Mouse (Mus musculus): ENCODE measurements at regions not wholly inside any gene's neighbourhood (a gene's known extent, or its start where the extent isn't known, plus 50 kb on each side); places are given as distances from the start of the nearest gene placed in this dataset.

DNA sequence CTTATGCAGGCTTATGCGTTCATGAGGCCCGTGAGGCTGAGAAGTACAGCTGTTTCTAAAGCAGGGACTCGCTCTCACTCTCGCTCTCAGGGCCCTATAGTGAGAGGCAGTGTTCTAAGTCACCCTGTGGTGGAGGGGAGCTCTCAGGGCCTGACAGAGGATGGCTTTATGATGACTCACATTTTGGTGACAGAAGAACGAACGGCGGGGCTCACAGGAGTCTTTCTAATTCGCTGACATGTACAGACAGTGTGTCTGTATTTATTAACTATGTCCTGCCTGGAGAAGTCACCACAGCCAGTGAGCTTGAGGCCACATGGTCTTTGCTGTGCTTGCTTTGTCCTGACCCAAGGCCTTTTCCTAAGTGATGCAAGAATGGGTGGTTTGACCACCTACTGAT lies 118.6 kb upstream of the Pkdcc start:
- no peak for DNase-seq

DNA sequence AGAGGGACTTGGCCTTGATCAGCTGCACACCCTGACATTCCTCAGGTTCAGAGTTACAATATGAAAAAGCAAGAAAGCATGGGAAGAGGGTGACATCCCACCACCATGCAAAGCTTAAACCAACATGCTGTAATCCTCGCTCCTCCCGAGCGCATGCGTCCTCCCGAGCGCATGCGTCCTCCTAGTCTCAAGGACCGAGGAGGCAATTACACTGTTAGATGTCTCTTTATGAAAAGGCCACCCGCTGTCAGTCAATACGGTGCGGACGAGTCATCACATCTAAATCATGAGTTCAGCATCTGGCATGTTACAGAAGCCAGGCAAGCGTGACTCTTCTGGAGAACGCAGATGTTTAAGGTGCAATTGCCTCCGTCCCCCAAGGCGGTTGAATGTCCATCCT lies 117.1 kb upstream of the Pkdcc start:
- no peak for DNase-seq

DNA sequence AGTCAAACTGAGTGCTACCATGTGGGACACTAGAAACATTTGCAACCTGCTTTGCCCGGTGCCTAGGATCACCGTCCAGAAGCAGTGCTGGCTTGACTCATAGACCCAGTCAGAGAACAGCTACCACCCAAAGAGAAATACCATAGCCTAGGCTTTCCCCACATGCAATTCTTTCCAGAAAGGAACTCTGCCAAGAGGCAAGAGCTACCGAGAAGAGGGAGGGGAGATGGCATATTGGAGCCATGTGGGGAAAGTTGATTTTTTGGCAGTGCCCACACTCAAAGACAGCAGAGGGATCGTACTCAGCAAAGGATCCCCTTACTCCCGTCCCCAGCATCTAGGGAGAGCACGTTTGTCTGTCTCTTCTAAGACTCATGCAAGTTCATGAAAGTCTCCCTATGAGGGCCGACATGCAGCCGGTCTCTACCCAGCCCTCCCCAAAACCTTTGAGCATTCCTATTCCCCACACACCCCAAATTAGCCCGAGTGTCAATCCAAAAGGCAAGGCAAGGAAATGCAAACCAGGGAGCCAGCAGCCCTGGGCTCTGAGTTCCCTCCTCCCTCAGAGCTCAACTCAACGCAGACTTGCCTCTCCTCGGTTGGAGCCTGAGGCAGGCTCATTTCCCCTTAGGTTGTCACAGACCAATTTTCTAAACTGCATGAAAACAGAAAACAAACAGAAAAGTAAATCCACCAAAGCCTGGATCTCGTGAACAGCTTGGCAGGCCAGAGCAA lies 116.2 kb upstream of the Pkdcc start:
- DNase-seq = no peak

DNA sequence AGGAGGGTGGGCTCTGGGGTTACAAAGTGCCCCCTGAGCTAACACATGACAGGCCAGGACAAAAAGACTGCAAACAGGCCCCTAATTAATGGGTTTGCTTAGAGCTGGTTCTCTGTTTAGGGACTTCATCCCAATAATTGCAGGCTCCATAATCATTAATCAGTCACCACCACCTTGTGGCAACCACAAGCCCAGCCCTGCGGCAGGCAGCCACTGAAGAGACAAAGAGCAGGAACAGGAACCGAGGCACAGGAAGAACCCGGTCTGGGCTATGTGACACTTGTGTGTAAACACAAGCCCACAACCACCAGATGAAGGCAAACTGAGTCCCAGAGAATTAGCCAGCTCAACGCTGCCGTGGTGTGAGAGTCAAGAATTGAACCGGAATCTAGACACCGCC lies 114.1 kb upstream of the Pkdcc start:
- DNase-seq = no peak

DNA sequence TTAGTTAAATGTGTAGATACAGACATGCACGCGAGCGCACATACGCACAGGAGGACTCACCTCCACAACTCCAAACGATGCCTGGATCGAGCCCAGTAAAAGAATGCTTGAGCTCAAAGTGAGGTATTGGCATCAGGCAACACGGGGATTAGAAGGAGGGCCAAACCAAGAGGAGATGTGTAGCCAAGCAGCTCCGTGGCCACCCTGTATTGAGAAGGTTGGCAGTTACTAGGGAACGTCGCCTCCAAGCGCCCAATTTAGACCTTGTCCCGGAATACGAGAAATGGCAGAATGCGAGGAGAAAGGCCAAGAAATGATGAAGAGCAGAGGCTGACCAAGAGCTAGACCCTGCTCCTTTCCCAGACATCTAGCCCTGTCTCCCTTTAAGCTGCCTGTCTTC lies 113.3 kb upstream of the Pkdcc start:
- DNase-seq = no peak

DNA sequence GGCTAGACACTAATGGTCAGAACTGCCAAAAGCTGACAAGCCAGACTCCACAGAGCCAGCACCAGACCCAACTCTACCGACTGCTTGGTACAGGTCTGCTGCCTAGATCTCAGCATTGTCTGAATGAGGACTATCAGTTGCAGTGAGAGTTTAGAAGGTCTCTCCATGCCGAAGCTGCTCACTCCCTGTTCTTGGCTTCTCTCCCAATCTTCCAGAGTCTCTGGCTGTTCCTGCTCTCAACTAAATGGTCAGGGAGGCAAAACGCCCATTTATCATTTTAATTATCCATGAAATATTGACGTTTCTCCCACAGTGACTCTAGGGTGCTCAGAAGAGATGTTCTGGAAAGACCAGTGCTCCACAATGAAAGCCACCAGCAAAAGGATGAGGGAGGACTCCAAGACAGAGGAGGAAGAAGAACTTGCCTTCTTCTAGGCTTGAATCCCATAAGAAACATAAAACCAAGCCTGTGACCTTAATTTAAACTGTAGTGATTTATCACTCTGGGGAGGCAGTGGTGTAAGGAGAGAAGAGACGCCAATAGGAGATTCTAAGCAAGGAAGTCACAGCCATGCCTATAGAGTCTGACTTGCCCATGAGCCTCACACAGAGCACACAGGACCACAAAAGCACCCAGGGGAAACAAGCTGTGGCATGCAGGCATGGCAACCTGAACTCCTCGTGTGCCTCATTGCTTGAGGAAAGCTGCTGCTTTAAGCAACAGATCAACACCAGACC lies 112.2 kb upstream of the Pkdcc start:
- DNase-seq = no peak

DNA sequence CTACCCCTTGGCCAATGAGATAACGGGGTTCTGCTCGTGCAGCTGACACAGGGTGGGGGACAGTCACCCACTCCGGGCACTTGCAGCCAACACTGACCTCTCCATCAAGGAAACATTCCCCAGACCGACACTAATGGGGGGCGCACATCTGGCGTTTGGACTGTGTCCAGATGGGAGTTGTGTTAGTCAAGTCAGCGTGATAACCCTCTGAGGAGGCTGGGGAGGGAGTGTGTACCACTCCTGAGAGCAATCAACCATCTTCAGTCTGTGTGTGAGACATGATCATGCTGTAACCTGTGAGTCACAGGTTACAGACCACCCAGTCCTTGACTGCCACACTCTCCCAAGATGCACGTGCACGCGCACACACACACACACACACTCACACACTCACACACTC lies 106.9 kb upstream of the Pkdcc start:
- no peak for DNase-seq

DNA sequence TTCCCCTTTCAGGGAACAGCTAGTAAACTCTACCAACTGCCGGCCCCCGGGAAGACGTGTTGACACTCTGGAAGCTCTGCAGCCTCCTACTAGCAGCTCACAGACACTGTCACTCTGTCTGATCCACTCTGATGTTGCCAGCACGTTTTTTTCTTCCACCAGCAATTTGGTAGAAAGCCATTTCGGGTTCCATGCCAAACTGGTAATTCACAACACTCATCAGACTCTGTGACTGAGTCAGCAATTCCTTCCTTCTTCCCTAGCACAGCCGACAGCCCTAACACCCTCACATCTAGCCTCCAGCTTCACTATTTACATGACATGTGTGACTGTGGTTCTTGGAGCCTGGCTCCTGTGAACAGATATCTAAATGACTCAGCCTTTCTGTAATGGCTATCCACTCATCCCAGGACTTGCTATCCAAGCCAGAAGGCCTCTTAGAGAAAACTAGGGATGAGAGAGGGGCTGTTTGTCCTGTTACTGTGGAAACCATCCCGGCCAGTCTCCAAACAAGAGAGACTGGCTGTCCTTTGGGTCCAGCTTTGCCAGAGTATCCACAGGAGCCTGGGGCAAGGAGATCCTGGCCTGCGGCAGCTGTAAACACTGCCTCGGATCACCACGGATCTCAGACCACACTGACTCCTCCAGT lies 105.2 kb upstream of the Pkdcc start:
- no peak for DNase-seq

DNA sequence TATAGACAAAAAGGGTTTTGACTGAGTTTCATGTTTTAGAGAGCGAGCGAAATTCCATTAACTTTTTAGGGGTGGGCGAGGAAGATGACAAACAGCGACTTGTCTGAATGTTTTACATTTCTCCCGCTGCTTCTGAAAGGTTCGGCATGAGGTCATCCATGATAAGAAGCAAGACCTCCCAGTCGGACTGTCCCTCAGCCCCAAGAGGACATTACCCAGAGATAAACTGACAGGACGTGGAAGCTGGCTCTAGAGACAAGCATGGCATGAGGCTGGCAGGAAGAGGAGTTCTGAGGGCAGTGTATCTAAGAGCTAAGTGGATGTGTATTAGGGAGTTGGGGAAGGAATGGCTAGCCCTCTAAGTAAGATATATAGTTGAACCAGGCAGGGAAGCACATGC lies 104.5 kb upstream of the Pkdcc start:
- DNase-seq = no peak

DNA sequence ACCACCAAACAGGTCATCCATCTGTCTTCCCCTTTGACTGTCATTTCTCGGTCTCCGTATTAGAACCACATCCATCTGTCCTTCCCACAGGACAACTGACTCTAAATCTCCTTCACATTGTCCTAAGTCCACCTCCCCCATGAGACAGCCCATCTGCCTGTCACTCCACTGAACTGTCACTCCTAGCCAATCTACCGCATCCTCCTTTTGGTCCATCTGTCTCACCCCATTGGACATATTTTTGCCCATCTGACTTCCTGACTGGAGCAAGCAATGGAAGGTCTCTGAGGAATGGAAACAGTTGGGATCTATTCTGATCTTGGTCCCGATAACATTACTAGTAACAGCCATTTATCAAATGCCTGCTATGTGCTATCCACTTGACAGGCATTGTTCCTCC lies 99.9 kb upstream of the Pkdcc start:
- DNase-seq = no peak

DNA sequence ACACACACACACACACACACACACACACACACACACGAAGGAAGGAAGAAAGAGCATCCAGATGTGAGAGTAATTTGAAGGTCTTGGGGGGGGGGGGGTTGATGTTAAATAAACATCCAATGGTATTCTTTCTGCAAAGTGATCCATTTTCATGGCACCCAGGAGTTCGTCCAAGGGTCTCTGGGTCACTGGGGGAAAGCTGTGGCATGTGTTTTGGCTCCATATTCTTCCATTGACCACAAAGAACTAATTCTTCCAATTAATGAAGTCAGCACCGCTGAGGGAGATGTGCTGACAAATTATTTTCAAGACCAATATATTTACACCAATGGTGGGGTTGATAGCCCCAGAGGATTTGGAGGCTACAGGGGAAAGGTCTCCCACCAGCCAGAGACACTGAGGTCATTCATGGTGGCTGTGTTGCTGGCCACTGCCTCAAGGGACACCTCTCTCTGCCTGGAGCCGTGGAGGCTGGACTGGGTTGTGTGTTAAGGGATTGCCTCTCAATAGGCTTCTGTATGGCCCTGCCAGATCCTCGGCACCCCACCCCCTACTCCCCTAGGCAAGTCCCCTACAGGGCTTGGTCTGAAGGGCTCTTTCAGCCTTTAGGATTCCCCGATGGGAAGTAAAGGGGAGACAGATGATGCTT lies 99.1 kb upstream of the Pkdcc start:
- no peak for DNase-seq

DNA sequence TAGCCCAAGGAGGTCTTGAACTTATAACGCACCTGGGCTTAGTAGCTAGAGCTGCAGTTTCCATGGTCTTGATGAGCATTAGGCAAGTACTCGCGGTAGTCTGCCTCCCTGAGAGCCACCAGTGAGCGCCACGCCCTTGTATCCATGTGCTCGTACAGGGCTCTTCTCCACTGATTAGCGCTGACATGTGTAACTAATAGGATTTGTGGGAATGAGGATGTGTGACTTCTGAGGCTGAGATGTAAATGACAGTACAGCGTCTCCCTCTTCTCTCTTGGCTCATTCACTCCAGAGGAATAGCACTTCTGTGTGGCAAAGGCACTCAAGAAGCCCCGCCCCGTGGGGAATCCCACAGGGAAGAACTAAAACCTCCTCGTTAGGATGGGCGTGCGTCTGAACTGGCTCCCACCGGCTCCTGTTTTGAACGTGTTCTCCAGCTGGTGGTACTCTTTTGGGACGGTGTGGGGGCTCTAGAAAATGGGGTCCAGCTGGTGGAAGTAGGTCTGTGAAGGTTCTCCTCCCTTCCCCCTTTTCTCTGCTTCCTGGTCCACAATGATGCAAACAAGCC lies 94.3 kb upstream of the Pkdcc start:
- no peak for DNase-seq

DNA sequence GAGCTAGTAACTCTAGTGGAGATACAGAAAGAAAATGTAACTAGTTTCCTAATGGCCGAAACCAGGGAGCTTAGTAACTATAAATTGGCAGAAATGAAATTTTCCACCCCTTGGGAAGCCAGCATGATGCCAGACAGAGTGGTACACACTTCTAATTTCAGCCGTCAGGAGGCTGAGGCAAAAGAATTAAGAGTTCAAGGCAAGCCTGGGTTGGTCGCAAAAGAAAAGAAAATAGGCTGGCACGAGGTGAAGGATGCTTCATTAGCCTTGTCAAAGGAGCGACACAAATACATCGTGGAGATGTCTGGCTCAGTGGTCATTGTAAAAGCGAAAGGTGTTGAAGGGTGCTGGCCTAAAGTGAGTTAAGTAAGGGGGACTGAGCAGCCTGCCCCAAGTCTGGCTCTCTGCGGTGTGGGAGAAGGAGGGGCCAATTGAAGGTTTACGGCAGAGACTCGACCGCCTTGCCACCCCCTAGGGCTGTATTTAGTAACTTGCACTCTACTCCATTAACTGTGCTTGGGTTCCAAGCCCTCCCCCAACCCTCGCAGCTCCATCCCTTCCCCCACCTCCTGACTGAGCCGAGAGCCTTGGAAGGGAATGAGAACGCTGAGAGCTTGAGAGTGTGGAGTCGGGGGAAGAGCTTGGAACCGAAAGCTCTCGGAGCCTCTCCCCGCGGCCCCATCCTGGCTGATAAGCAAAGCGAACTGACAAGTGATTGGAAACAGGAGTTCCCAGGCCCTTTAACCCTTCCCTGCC lies 92.4 kb upstream of the Pkdcc start:
- DNase-seq = peak; percentile 41

DNA sequence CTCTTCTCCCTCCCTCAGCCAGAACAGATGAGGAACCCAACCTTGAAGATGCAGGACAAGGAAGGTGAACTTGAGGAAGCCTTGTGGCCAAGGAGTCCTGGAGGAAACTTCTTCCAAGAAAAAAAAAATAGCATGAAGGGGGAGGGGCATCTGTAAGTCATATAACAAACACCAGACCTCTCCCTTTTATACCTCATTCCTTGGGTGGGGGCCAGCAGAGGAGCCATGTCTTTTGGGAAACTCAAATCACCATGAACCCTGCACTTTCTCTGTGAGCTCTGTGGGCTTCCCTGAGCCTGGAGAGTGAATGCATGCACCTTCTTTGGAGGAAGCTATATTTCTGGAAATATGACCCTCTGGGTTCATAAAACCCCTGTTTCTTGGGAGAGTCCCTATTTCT lies 90.0 kb upstream of the Pkdcc start:
- no peak for DNase-seq

DNA sequence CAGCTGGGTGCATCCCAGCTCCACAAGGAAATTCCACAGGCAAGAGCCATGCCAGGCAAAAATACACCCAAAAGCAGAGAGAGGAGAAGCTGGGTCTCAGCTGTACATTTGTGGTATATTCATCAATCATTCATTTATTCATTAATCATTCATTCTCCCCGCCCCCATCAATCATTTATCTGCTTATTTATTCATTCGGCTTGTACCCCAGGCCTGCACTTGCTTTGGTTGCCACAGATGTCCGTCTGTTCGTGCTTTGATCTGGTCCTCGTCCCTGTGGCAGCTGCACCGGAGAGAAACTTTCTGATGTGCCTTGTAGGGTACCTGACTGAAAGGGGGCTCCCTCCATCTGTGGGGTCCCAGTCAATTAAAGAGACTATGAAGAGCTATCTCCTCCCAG lies 87.2 kb upstream of the Pkdcc start:
- no peak for DNase-seq

DNA sequence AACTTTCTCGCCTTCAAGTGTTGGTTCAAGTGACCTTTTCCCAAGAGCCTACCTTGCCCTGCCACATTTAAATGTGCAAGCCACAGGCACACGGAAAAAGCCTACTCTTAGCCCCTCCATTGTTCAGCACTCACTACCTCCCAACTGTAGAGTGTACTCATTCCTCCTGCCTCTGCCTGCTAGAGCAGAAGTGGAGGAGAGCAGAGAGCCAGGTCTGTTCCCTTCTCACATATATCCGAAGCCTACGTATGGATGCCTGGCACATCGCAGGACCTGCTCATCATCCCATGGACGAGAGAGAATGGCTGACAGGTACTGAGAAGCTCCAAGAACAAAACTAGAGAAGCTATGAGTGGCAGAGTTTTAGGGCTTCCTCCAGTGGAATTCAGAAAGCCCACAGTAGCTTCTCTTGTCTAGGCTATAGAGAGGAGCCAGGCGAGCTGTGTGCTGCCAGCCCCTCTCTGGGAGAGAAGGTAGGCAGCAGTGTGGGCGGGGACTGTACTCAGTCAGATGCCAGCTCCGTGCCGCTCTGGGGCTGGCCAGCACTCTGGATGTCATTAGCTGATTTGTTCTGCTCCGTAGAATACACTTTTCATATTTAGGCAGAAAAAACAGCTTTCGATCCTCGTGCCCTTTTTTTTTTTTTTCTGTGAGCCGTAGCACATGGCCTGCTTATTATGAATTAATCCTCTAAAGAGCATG lies 86.1 kb upstream of the Pkdcc start:
- DNase-seq = no peak

DNA sequence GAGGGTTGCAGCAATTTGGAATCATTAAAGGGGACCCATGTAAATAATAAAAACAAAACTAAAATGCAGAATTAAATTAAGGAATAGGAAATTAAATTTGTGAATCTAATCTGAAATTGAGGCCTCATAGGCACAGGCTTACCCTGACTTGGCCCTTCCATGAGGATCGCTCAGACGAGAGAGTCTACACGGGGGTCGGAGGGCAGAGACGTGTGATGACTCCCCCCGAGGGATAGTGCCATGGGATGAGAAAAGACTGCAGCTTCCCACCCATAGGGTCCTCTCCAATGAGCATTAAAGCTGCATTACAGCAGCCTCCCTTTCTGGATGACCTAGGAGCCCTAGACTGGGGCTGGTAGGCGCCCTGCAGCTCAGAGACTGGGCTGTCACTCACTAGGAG lies 85.4 kb upstream of the Pkdcc start:
- no peak for DNase-seq

DNA sequence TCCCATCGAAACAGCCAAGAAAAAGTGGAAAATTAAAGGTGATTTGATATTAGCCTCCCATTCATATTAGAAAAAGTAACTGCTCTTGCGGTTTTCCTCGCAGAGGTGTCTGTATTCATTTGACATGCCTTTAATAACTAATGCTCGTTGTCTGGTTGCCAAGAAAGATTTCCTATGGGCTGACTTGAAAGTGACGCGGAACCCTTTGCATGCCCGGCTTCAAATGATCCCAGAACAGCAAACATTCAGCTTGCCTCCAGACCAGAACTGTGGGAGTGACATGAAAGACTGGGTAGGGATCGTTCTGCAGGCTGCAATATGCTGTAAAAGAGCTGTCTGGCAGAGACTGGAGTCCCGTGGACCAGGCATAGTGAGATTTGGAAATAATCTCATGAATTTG lies 81.9 kb upstream of the Pkdcc start:
- no peak for DNase-seq

DNA sequence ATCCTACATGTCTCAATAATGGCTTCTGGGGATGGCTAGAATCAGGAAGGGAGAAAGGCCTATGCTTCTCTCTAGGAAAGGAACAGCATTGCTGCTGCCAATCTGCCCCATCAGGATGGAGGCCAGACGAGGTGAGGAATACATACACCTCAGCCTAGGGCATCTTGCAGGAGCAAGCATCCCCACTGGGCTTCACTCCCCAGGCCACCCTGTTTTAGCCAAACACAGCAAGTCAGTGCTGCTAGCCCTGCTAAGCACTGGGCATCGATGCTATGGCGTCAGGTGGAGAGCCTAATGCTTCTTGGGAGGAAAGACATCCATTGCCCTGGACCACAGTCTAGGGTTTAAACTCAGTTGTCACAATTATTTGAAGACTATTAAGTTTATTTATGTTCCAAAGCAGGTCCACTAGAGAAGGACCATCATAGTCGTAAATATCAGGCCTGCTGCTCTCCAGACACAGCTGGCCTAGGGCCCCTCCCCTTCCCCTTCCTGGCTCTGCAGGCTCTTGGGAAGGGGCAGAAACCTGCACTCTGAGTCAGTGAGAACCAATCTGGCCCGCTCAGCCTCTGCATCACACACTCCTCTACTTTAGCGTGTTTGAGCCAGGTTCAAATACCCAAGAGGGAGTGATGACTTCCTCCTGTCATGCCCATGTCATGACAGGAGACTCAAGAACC lies 79.5 kb upstream of the Pkdcc start:
- no peak for DNase-seq

DNA sequence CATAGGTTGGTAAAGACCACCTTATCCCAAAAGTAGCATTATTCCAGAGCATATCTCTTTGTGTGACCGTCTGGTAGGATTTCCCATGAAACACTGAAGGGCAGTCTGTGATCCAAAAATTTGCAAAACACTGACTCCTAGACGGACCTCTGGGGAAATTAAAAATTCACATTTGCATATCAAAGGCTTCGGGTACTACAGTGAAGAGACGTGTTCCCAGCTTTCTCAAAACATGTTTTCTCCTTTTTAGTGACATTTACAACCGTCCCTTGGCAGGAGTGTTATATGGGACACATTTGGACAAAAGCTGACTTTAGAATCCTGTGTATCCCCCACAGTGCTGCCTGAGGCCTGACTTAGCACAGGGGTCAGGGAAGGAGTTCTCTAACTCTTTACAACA lies 78.8 kb upstream of the Pkdcc start:
- DNase-seq = no peak

DNA sequence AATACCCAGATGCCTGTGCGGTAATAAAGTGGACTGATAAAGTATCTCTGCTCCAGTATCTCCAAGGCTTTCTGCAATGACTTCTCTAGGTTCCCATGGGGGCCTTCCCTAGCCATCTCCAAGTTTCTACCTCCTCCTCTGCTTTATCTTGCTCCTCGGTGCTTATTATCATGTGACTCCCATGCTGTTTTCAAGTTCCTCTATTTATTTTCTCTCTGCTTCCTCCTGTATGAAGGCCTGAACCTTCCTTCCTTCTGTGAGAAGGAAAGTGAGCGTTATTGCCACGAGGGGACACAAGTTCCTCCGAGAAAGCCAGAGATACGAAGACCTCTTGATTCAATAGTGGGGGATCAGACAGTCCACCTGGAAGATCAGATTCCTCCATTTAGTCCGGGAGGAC lies 77.4 kb upstream of the Pkdcc start:
- no peak for DNase-seq

Measured in adrenal gland, adult 8-10 months (tissue).